Mouse (Mus musculus): ENCODE measurements around the gene Gm28053. TPM values are rescaled to one million over a fixed set of nuclear protein-coding genes. Genes with fewer than 3 reads are reported as not detected.
A peak's percentile ranks its signal among the peaks of the same experiment; 100 is the strongest.

The Gm28053 gene
- total RNA-seq, 2 experiments from 2014 or later, result 2.4 to 4.7 TPM

GRCm38 (mm10) chr6:48740501-48741169, 22.2 kb downstream of the Gm28053 start:
- no peak for DNase-seq (ENCODE audit: low spot score in 2 of 2)

GRCm38 (mm10) chr6:48741273-48741672, 22.9 kb downstream of the Gm28053 start:
- DNase-seq (ENCODE audit: low spot score in 2 of 2), result no peak

- no peak for DNase-seq (ENCODE audit: low spot score in 2 of 2)
Observed at GRCm38 (mm10) chr6:48741711-48742206, 23.4 kb downstream of the Gm28053 start.

- DNase-seq (ENCODE audit: low spot score in 2 of 2), result no peak
Observed at GRCm38 (mm10) chr6:48742422-48743351, 24.3 kb downstream of the Gm28053 start.

- no peak for DNase-seq (ENCODE audit: low spot score in 2 of 2)
Observed at GRCm38 (mm10) chr6:48745490-48745889, 27.1 kb downstream of the Gm28053 start.

GRCm38 (mm10) chr6:48745959-48746889, 27.8 kb downstream of the Gm28053 start, which contains the start of gene Gimap5:
Gimap5 (plus strand) TSS chr6:48746197.
- DNase-seq (ENCODE audit: low spot score in 2 of 2), result no peak

GRCm38 (mm10) chr6:48747091-48747966, 28.9 kb downstream of the Gm28053 start:
- DNase-seq (ENCODE audit: low spot score in 2 of 2), result no peak

GRCm38 (mm10) chr6:48763567-48764270, 45.3 kb downstream of the Gm28053 start:
- DNase-seq (ENCODE audit: low spot score in 2 of 2), result no peak

- no peak for DNase-seq (ENCODE audit: low spot score in 2 of 2)
Observed at GRCm38 (mm10) chr6:48764496-48764895, 46.1 kb downstream of the Gm28053 start.

- DNase-seq (ENCODE audit: low spot score in 2 of 2), result no peak
Observed at GRCm38 (mm10) chr6:48768178-48768869, 49.9 kb downstream of the Gm28053 start.

- DNase-seq (ENCODE audit: low spot score in 2 of 2), result no peak
Observed at GRCm38 (mm10) chr6:48768933-48769332, 50.5 kb downstream of the Gm28053 start.

- DNase-seq (ENCODE audit: low spot score in 2 of 2), result no peak
Observed at GRCm38 (mm10) chr6:48770696-48771095, 52.3 kb downstream of the Gm28053 start, which contains the start of gene Gimap3. Gimap3 (minus strand) TSS chr6:48770851.

- DNase-seq (ENCODE audit: low spot score in 2 of 2), result peak; percentile 56 to 77
Observed at GRCm38 (mm10) chr6:48772030-48772429, 53.6 kb downstream of the Gm28053 start.

- no peak for DNase-seq (ENCODE audit: low spot score in 2 of 2)
Observed at GRCm38 (mm10) chr6:48784406-48784805, 66.0 kb downstream of the Gm28053 start.

GRCm38 (mm10) chr6:48785189-48785588, 66.8 kb downstream of the Gm28053 start:
- peak in 1 of 2 experiments; percentile 45 for DNase-seq (ENCODE audit: low spot score in 2 of 2)

- DNase-seq (ENCODE audit: low spot score in 2 of 2), result no peak
Observed at GRCm38 (mm10) chr6:48785601-48786000, 67.2 kb downstream of the Gm28053 start.

GRCm38 (mm10) chr6:48787867-48788266, 69.5 kb downstream of the Gm28053 start:
- no peak for DNase-seq (ENCODE audit: low spot score in 2 of 2)

- no peak for DNase-seq (ENCODE audit: low spot score in 2 of 2)
Observed at GRCm38 (mm10) chr6:48801897-48802296, 83.5 kb downstream of the Gm28053 start.
